Mouse (Mus musculus) adrenal gland, postnatal 14 days (tissue): ENCODE results near the gene Map6d1. TPM values are rescaled to one million over a fixed set of nuclear protein-coding genes. Genes with fewer than 3 reads are reported as not detected.

Experiments
- DNase-seq: peaks from one replicate; pipeline ENCODE4 v3.0.0; 2021; ENCODE audit warnings: mixed read lengths
- total RNA-seq: library from RNA; stranded (reverse); gene quantifications from 2 replicates; pipeline ENCODE4 v1.2.3, GENCODE M21; 2021

Gene Map6d1
- total RNA-seq, 1 experiment from 2014 or later = 3.2 TPM

- DNase-seq = no peak
These were observed 49.8 kb downstream of the Map6d1 start for GRCm38 (mm10) chr16:20191161-20191882.

DNA sequence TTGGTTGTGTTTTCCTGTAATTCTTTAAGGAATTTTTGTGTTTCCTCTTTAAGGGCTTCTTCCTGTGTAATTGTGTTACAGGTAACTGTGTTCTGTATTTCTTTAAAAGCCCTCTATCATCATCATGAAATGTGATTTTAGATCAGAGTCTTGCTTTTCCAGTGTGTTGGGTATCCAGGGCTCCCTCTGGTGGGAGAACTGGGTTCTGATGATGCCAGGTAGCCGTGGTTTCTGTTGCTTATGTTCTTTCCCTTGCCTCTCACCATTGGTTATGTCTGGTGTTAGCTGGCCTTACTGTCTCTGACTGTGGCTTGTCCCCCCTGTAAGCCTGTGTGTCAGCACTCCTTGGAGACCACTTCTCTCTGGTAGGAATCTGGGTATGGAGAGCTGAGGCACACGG, 55.8 kb downstream of the Map6d1 start:
- peak; percentile 20 for DNase-seq

Other genes with a start within 250 kb of the Map6d1 start
- gene Klhl24, start 143.8 kb downstream of the Map6d1 start, total RNA-seq = 70.5 and 85.4 TPM in 2 replicates
- gene Yeats2, start 100.3 kb downstream of the Map6d1 start, total RNA-seq = 32.2 and 40.0 TPM in 2 replicates
- gene Parl, start 61.0 kb upstream of the Map6d1 start, total RNA-seq = 122 and 147 TPM in 2 replicates
- 0.34 and 0.70 TPM in 2 replicates for gene Cyp2ab1, start 84.0 kb upstream of the Map6d1 start, total RNA-seq
- 48.2 and 50.7 TPM in 2 replicates for gene Abcc5, start 185.0 kb upstream of the Map6d1 start, total RNA-seq